In genomic region chr6:52219234-52219942, GRCm38 (mm10) we compare ENCODE assay signal across 14 mouse cellular contexts. TPM values are rescaled to one million over a fixed set of nuclear protein-coding genes. Genes with fewer than 3 reads are reported as not detected.
DNase-seq lines count a peak whose midpoint lies in the region.
"Had no signal": no experiment of that assay in that cellular context is flagged by ENCODE, and none has a peak within 500 bp of the region (broad histone marks: within the 10 kb centered on the region; RNA-seq: fewer than 3 reads in every experiment).

No protein-coding gene starts in this region.

- peak; percentile 0 for DNase-seq in left cerebral cortex, postnatal 4 days
- DNase-seq in left cerebral cortex, postnatal 10 days (ENCODE audit: extremely low spot score in 1 of 2, low spot score in 2 of 2): no peak
- peak; percentile 34 for DNase-seq in kidney, adult 11 months
- peak; percentile 40 for DNase-seq in kidney, postnatal 10 days
- DNase-seq in naive thymus-derived CD4-positive, alpha-beta T cell, adult 2 months (ENCODE audit: low read depth): peak; percentile 20
- no peak for DNase-seq in thymus, adult 18-20 months
- no peak for DNase-seq in layer of hippocampus, postnatal 25 days (ENCODE audit: extremely low spot score in 1 of 2, low spot score in 1 of 2)
- no peak for DNase-seq in cerebellum, adult 9-11 months
- DNase-seq: cerebellum, adult 11-12 months; gastrocnemius, postnatal 10 days; right cerebral cortex, postnatal 14 days had no signal

- intact Hi-C loops in left cerebral cortex, postnatal 4 days (cut with DNase I): no loop called here
- intact Hi-C loops in left cerebral cortex, postnatal 10 days (cut with DNase I): loop anchor here (5.0 kb wide), 1 partner anchor 1037 kb away; no protein-coding TSS in a partner anchor

RNA-seq across cellular contexts. Expression of gene Hoxa7, which starts 2.3 kb away (rescaled TPM):
- total RNA-seq in left cerebral cortex, postnatal 4 days (2021): not detected
- total RNA-seq in left cerebral cortex, postnatal 10 days (2021): not detected
- total RNA-seq in layer of hippocampus, postnatal 25 days (2021): not detected
- total RNA-seq: layer of hippocampus, adult 2 months; left cerebral cortex, postnatal 14 days; neutrophil, adult 5-6 weeks had no signal

RNA-seq across cellular contexts. Expression of gene Gm28308, which starts 6.2 kb away (rescaled TPM):
- not detected for total RNA-seq in left cerebral cortex, postnatal 4 days (2021)
- total RNA-seq in left cerebral cortex, postnatal 10 days (2021): not detected
- total RNA-seq in layer of hippocampus, postnatal 25 days (2021): not detected
- total RNA-seq: gastrocnemius, postnatal 10 days; layer of hippocampus, adult 2 months; left cerebral cortex, postnatal 14 days; neutrophil, adult 5-6 weeks had no signal

RNA-seq across cellular contexts. Expression of gene Hoxa3, which starts 6.3 kb away (rescaled TPM):
- total RNA-seq in left cerebral cortex, postnatal 4 days (2021): not detected
- total RNA-seq in left cerebral cortex, postnatal 10 days (2021): not detected
- not detected for total RNA-seq in layer of hippocampus, postnatal 25 days (2021)
- total RNA-seq: layer of hippocampus, adult 2 months; left cerebral cortex, postnatal 14 days; neutrophil, adult 5-6 weeks had no signal

RNA-seq across cellular contexts. Expression of gene Hoxa6, which starts 10.9 kb away (rescaled TPM):
- total RNA-seq in left cerebral cortex, postnatal 4 days (2021): not detected
- not detected for total RNA-seq in left cerebral cortex, postnatal 10 days (2021)
- total RNA-seq in layer of hippocampus, postnatal 25 days (2021): not detected
- total RNA-seq: layer of hippocampus, adult 2 months; left cerebral cortex, postnatal 14 days; neutrophil, adult 5-6 weeks had no signal

RNA-seq across cellular contexts. Expression of gene Hoxa9, which starts 11.5 kb away (rescaled TPM):
- not detected for total RNA-seq in left cerebral cortex, postnatal 4 days (2021)
- total RNA-seq in left cerebral cortex, postnatal 10 days (2021): not detected
- not detected for total RNA-seq in layer of hippocampus, postnatal 25 days (2021)
- total RNA-seq: layer of hippocampus, adult 2 months; left cerebral cortex, postnatal 14 days; neutrophil, adult 5-6 weeks had no signal

Comparison
In these comparisons a context has a peak if more than half of its experiments do, and no peak if none do; other contexts are left out.
1. DNase-seq: peak in left cerebral cortex, postnatal 4 days (single experiment), kidney, adult 11 months (single experiment), kidney, postnatal 10 days (single experiment) and naive thymus-derived CD4-positive, alpha-beta T cell, adult 2 months (single experiment); none in left cerebral cortex, postnatal 10 days (0 of 2), thymus, adult 18-20 months (0 of 2), layer of hippocampus, postnatal 25 days (0 of 2) and cerebellum, adult 9-11 months (single experiment).